Mouse (Mus musculus): ENCODE measurements at regions not wholly inside any gene's neighbourhood (a gene's known extent, or its start where the extent isn't known, plus 50 kb on each side); places are given as distances from the start of the nearest gene placed in this dataset.
"Not testable (repeated sequence)": the region's sequence is repeated elsewhere in the genome, so short reads cannot be mapped to it uniquely, and the experiment has no call there.

GRCm38 (mm10) chr6:81815962-81816338, 107.5 kb upstream of the Gcfc2 start:
- Histone ChIP-seq H3K4me3 (ENCODE audit: low read depth, low read length) (no peak overlapping the region), H3K27me3 (ENCODE audit: control insufficient read depth, insufficient read depth, low read length, poor library complexity, severe bottlenecking) (no peaks in the 10 kb centered on the region), H3K27ac (ENCODE audit: insufficient read depth, low read length) (no peak overlapping the region), H3K36me3 (ENCODE audit: control insufficient read depth, insufficient read depth, low read length, poor library complexity, severe bottlenecking) (no peaks in the 10 kb centered on the region), H3K9ac (ENCODE audit: low read depth, poor library complexity, severe bottlenecking) (no peak overlapping the region), H3K9me3 (replicated peaks; ENCODE audit: control insufficient read depth, insufficient read depth, low read length, poor library complexity, severe bottlenecking) (no peaks in the 10 kb centered on the region), H3K4me1 (ENCODE audit: control insufficient read depth, insufficient read depth, low read length) (no peaks in the 10 kb centered on the region)
- TF ChIP-seq CTCF (IDR thresholded peaks at IDR 0.05; ENCODE audit: low read depth, low read length) (no peak), POLR2A (IDR thresholded peaks at IDR 0.05; ENCODE audit: insufficient read depth, low read length) (no peak), EP300 (IDR thresholded peaks at IDR 0.05; ENCODE audit: insufficient read depth, low read depth, low read length) (no peak)

GRCm38 (mm10) chr6:81817050-81817827, 106.2 kb upstream of the Gcfc2 start:
- Histone ChIP-seq H3K27ac (ENCODE audit: insufficient read depth, low read length) (no peak overlapping the region), H3K27me3 (ENCODE audit: control insufficient read depth, insufficient read depth, low read length, poor library complexity, severe bottlenecking) (no peaks in the 10 kb centered on the region), H3K9me3 (replicated peaks; ENCODE audit: control insufficient read depth, insufficient read depth, low read length, poor library complexity, severe bottlenecking) (no peaks in the 10 kb centered on the region), H3K4me3 (ENCODE audit: low read depth, low read length) (no peak overlapping the region), H3K9ac (ENCODE audit: low read depth, poor library complexity, severe bottlenecking) (no peak overlapping the region), H3K36me3 (ENCODE audit: control insufficient read depth, insufficient read depth, low read length, poor library complexity, severe bottlenecking) (no peaks in the 10 kb centered on the region), H3K4me1 (ENCODE audit: control insufficient read depth, insufficient read depth, low read length) (no peaks in the 10 kb centered on the region)
- TF ChIP-seq POLR2A (IDR thresholded peaks at IDR 0.05; ENCODE audit: insufficient read depth, low read length) (no peak), CTCF (IDR thresholded peaks at IDR 0.05; ENCODE audit: low read depth, low read length) (peak; percentile 13)

- no peak overlapping the region for H3K27ac ChIP-seq (ENCODE audit: insufficient read depth, low read length)
- no peak overlapping the region for H3K4me3 ChIP-seq (ENCODE audit: low read depth, low read length)
- TF ChIP-seq EP300 (IDR thresholded peaks at IDR 0.05; ENCODE audit: insufficient read depth, low read depth, low read length) (no peak), CTCF (IDR thresholded peaks at IDR 0.05; ENCODE audit: low read depth, low read length) (no peak), POLR2A (IDR thresholded peaks at IDR 0.05; ENCODE audit: insufficient read depth, low read length) (no peak)
- no peak overlapping the region for H3K9ac ChIP-seq (ENCODE audit: low read depth, poor library complexity, severe bottlenecking)
- no peaks in the 10 kb centered on the region for H3K36me3 ChIP-seq (ENCODE audit: control insufficient read depth, insufficient read depth, low read length, poor library complexity, severe bottlenecking)
- no peaks in the 10 kb centered on the region for H3K9me3 ChIP-seq (replicated peaks; ENCODE audit: control insufficient read depth, insufficient read depth, low read length, poor library complexity, severe bottlenecking)
- H3K27me3 ChIP-seq (ENCODE audit: control insufficient read depth, insufficient read depth, low read length, poor library complexity, severe bottlenecking) = no peaks in the 10 kb centered on the region
- H3K4me1 ChIP-seq (ENCODE audit: control insufficient read depth, insufficient read depth, low read length) = no peaks in the 10 kb centered on the region
These were observed 104.9 kb upstream of the Gcfc2 start for GRCm38 (mm10) chr6:81818573-81818972.

- H3K9ac ChIP-seq (ENCODE audit: low read depth, poor library complexity, severe bottlenecking) = no peak overlapping the region
- no peaks in the 10 kb centered on the region for H3K27me3 ChIP-seq (ENCODE audit: control insufficient read depth, insufficient read depth, low read length, poor library complexity, severe bottlenecking)
- no peaks in the 10 kb centered on the region for H3K36me3 ChIP-seq (ENCODE audit: control insufficient read depth, insufficient read depth, low read length, poor library complexity, severe bottlenecking)
- H3K4me3 ChIP-seq (ENCODE audit: low read depth, low read length) = no peak overlapping the region
- H3K27ac ChIP-seq (ENCODE audit: insufficient read depth, low read length) = no peak overlapping the region
- H3K9me3 ChIP-seq (replicated peaks; ENCODE audit: control insufficient read depth, insufficient read depth, low read length, poor library complexity, severe bottlenecking) = no peaks in the 10 kb centered on the region
- no peak for TF ChIP-seq CTCF (IDR thresholded peaks at IDR 0.05; ENCODE audit: low read depth, low read length)
- H3K4me1 ChIP-seq (ENCODE audit: control insufficient read depth, insufficient read depth, low read length) = no peaks in the 10 kb centered on the region
These were observed 103.4 kb upstream of the Gcfc2 start for GRCm38 (mm10) chr6:81820078-81820477.

GRCm38 (mm10) chr6:81839474-81840153, 83.9 kb upstream of the Gcfc2 start:
- no peaks in the 10 kb centered on the region for H3K27me3 ChIP-seq (ENCODE audit: control insufficient read depth, insufficient read depth, low read length, poor library complexity, severe bottlenecking)
- no peaks in the 10 kb centered on the region for H3K4me1 ChIP-seq (ENCODE audit: control insufficient read depth, insufficient read depth, low read length)
- H3K27ac ChIP-seq (ENCODE audit: insufficient read depth, low read length) = no peak overlapping the region
- no peak overlapping the region for H3K4me3 ChIP-seq (ENCODE audit: low read depth, low read length)
- H3K36me3 ChIP-seq (ENCODE audit: control insufficient read depth, insufficient read depth, low read length, poor library complexity, severe bottlenecking) = no peaks in the 10 kb centered on the region
- peaks cover 5% of the 10 kb centered on the region for H3K9me3 ChIP-seq (replicated peaks; ENCODE audit: control insufficient read depth, insufficient read depth, low read length, poor library complexity, severe bottlenecking)
- TF ChIP-seq EP300 (IDR thresholded peaks at IDR 0.05; ENCODE audit: insufficient read depth, low read depth, low read length) (no peak), CTCF (IDR thresholded peaks at IDR 0.05; ENCODE audit: low read depth, low read length) (no peak), POLR2A (IDR thresholded peaks at IDR 0.05; ENCODE audit: insufficient read depth, low read length) (no peak)
- no peak overlapping the region for H3K9ac ChIP-seq (ENCODE audit: low read depth, poor library complexity, severe bottlenecking)

- H3K4me3 ChIP-seq (ENCODE audit: low read depth, low read length); H3K27ac ChIP-seq (ENCODE audit: insufficient read depth, low read length); H3K27me3 ChIP-seq (ENCODE audit: control insufficient read depth, insufficient read depth, low read length, poor library complexity, severe bottlenecking); H3K4me1 ChIP-seq (ENCODE audit: control insufficient read depth, insufficient read depth, low read length); H3K36me3 ChIP-seq (ENCODE audit: control insufficient read depth, insufficient read depth, low read length, poor library complexity, severe bottlenecking); H3K9ac ChIP-seq (ENCODE audit: low read depth, poor library complexity, severe bottlenecking): not testable (repeated sequence)
- H3K9me3 ChIP-seq (replicated peaks; ENCODE audit: control insufficient read depth, insufficient read depth, low read length, poor library complexity, severe bottlenecking) = peaks cover 17% of the 10 kb centered on the region
These were observed 55.3 kb upstream of the Gcfc2 start for GRCm38 (mm10) chr6:81868207-81868606.

Data from ES-Bruce4 (cell line).